Mouse (Mus musculus): ENCODE results near the gene Timp3.

The Timp3 gene

DNA sequence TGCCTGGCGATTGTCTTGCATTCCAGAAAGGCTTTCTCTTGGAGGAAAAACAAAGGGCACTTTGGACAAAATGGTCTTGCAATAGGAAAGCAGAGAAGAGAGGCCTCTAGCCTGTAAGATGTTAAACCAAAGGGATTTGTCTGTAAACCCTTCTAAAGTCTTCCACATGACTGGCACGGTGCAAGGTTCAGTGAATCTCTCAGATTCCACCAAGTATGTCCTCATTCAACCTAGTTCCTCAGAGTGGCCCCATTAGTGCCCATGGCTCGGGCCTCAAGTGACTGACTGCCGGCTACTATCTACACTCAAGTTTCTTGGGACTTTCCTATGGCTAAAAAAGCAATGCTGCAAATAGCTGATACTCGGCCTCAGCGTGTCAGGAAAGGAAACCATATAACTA, 1.8 kb upstream of the Timp3 start:
- no peak for DNase-seq

- no peak for DNase-seq
Observed at GRCm38 (mm10) chr10:86299795-86300194, 377 bp upstream of the Timp3 start.

DNA sequence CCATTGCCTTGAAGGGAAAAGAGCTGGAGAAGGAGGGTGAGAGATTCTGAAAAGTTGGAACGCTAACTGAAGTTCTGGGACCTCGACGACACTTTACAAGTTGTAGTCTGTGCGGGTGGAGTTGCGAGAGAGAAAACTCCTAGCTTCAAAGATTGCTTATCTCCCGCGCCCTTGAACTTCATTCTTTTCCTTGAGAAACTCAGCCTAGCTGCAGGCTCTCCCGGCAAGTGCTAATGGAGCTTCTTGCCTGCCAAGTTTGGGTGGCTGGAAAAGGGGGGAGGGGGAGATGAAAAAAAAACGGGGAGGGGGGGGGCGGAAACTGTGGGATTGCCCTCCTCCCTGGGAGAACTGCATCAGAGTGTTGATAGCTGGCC, 932 bp downstream of the Timp3 start:
- DNase-seq: no peak

GRCm38 (mm10) chr10:86301593-86302317, 1.6 kb downstream of the Timp3 start:
- DNase-seq: no peak

- DNase-seq: no peak
Observed at GRCm38 (mm10) chr10:86302318-86302648, 2.1 kb downstream of the Timp3 start.

- DNase-seq: peak; percentile 68
Observed at GRCm38 (mm10) chr10:86302761-86303494, 2.8 kb downstream of the Timp3 start.

- DNase-seq: no peak
Observed at GRCm38 (mm10) chr10:86303495-86303876, 3.3 kb downstream of the Timp3 start.

DNA sequence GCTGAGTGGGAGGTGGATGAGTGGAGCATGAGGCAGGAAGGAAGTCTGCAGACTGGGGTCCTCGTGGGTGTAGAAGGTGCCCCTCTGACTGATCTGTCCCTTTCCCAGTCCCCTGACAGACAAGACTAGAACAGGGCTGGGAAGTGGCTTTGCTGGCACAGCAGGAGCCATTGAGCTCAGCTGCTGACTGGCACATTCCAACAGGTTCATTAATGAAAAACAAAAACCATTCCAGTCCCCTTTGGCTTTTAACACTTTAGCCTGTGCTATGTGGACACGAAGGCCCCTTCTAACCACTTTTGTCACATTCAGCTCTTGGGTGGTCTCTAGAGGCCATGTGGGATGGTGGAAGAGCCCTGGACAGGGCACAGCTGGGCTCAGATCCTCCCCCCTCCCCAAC, 4.4 kb downstream of the Timp3 start:
- no peak for DNase-seq

- DNase-seq: no peak
Observed at GRCm38 (mm10) chr10:86307235-86307634, 7.1 kb downstream of the Timp3 start.

DNA sequence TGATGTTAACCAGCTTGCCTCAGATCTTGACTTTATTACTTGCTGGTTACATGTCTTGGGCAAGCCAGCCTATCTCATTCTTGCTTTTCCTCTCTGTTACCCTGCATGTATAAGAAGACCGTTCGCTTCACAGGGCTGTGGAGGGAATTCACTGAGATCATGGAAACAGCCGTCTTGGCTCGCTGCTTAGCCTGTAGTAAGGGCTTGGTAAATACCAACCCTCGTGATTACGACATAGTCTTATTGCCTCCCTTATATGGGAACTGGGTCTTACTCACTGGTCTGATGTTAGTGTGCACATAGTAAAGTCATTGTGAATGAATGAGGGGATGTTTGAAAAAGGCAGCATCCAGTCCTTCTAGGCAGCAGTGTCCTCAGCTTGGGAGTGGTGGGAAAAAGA, 10.4 kb downstream of the Timp3 start:
- DNase-seq: no peak

GRCm38 (mm10) chr10:86312976-86313375, 12.8 kb downstream of the Timp3 start:
- DNase-seq: no peak

- no peak for DNase-seq
Observed at GRCm38 (mm10) chr10:86313448-86313847, 13.3 kb downstream of the Timp3 start.

DNA sequence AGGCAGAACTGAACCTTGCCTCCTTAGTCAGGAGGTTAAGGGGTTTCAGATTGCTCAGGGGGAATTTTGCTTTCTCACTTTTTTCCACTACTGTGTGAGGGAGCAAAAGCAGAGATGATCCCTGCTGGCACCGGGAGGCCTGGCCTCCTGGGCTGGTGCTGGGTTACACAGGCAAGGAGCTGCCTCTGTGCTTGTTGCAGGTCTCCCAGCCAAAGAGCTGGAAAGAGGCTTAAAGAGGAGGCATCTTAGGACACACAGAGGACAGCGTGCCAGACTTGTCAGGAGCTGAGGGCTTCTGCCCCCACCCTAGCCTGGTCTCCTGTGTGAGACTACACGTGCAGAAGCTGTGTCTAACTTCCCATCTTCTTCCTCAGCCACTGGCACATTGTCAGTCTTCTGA, 15.3 kb downstream of the Timp3 start:
- no peak for DNase-seq

GRCm38 (mm10) chr10:86317633-86318032, 17.5 kb downstream of the Timp3 start:
- DNase-seq: no peak

GRCm38 (mm10) chr10:86318552-86319140, 18.5 kb downstream of the Timp3 start:
- DNase-seq: no peak

- DNase-seq: no peak
Observed at GRCm38 (mm10) chr10:86319526-86319925, 19.4 kb downstream of the Timp3 start.

DNA sequence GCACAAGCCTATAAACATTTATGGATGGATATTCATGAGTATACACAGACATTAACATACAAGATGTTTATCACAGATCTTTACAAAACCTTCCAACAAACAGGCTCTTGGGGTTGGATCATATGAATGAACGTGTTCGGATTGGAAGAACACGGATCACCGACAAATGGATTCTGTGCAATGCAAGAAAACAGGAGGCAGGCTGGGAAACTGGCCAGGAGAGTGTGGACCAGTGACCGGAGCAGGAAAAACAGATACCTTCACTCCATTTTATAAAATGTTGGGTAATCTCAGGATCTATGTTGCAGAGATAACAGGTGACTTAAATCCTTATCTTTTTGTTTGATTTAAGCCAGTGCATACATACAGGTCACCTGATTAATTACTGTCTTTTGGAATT, 20.0 kb downstream of the Timp3 start:
- DNase-seq: no peak

GRCm38 (mm10) chr10:86321194-86321593, 21.0 kb downstream of the Timp3 start:
- no peak for DNase-seq

GRCm38 (mm10) chr10:86322006-86322405, 21.8 kb downstream of the Timp3 start:
- DNase-seq: no peak

- no peak for DNase-seq
Observed at GRCm38 (mm10) chr10:86323275-86323994, 23.3 kb downstream of the Timp3 start.

DNA sequence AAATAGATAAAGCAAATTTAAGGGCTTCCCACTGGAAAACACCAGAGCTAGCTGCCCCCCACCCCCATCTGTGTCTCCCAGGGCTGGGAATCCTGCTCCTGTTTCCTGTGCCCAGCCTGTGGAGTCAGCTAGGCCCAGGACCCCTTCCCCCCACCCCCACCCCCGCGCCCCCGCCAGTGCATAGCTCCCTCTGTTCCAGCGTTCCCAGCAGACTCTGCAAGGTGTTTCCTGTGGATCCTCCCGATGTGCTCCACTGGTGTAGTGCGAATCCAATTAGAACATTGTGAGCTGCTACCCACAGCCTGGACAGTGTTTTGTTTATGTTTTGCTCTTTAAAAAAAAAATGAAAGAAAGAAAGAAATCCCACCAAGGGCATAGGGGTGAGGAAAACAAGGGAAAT, 25.1 kb downstream of the Timp3 start:
- DNase-seq: no peak

DNA sequence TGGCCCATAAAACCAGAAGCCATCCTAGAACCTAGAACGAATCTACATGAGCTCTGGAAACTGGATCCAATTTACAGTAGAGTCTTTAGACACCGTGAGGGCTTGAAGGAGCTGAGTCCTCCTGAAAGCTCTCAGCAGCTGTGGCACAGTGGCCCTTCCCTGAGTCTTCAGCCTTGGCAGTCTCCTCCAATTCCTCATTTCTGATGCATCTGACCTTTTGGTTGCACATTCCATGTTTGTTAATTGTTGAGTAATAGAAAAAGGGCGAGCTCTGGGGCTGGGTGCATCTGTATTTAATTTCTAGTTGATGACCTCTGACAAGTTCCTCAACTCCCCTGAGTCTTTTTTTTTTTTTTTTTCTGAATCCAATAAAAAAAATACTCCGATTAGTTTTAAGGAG, 28.0 kb downstream of the Timp3 start:
- no peak for DNase-seq

- DNase-seq: no peak
Observed at GRCm38 (mm10) chr10:86328691-86329090, 28.5 kb downstream of the Timp3 start.
